Mouse (Mus musculus) kidney, postnatal 4 days (tissue): ENCODE results near the gene Hist1h4j.

ENCODE experiments used
- DNase-seq, 2 experiments: peaks; one replicate each; pipeline ENCODE4 v3.0.0; 2021; ENCODE audit warnings: mixed read lengths in 2 of 2

Gene Hist1h4j

DNA sequence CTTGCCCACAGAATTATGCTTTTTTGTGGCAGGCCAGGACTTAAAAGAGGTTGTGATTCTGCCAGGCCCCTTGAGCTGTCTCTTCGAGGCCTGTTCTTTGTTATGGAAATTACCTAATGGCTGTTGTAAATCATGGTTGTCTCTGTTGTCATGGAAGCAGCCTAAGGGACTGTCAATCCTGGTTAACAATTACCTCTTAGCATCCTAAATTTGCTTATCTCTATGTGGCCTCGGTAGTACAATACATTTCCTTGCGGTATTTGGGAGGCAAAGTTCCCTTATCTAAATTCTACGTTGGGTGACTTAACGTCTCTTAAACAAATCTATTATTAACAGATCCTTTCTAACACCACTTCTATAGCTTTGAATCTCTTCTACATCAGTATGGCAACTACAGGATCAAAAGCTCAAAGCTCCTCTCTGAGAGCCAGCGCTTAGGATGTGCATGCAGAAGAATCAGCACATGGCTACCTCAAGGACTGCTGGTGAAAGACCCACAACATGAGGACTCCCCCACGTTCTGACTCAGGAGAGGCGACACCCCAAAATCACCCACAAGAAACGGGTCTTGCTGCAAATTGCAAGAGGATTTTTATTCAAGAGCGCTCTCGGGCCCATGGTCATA, 6.8 kb upstream of the Hist1h4j start:
- no peak for DNase-seq

DNA sequence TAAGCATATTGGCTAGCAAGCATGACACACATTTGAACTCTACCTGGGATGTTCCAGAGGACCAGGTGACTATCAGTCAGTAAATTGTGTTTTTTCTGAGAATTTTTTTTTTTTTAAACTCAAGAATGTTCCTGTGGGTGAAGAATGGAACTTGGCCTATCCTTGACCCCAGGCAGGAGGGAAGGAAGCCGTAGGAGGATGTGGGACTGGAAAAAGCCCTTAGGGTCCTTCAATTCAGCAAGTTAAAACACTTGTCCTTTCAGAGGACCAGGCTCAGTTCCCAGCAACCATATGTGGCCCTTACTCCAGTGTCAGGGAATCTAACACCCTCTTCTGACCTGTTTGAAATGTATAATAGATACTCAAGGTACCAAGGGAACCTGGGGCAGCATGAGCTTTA, 5.3 kb upstream of the Hist1h4j start:
- no peak for DNase-seq

- peak; percentile 32 to 49 for DNase-seq
These were observed 1.4 kb upstream of the Hist1h4j start for GRCm38 (mm10) chr13:21733466-21733865.

GRCm38 (mm10) chr13:21734010-21734905, 606 bp upstream of the Hist1h4j start:
- peak; percentile 76 to 85 for DNase-seq

DNA sequence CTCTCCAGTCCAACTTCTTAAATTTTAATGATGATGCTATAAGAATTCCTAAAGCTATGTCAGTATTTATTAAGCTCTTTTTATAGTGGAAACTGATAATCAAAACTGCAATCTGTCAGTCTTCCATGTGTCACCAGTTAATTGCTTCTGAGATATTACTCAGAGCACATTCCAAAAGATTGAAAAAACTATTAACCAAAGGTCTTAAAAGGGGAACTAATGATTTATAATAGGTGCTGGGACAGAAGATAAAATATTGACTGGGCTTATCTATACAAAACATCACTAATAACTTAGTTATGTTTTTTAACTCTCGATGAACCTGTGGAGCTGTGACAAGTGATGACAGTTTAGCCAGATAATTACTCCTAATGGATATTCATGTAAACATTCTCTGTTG, 10.1 kb downstream of the Hist1h4j start:
- no peak for DNase-seq

- DNase-seq: peak in 1 of 2 experiments; percentile 4
These were observed 14.7 kb downstream of the Hist1h4j start for GRCm38 (mm10) chr13:21749387-21750158.

- peak; percentile 96 for DNase-seq
These were observed 15.5 kb downstream of the Hist1h4j start, which contains the start of gene Hist1h4k for GRCm38 (mm10) chr13:21750159-21751017. TSS of gene Hist1h4k (minus strand) at chr13:21750505.

GRCm38 (mm10) chr13:21751417-21751816, 16.6 kb downstream of the Hist1h4j start:
- no peak for DNase-seq

DNA sequence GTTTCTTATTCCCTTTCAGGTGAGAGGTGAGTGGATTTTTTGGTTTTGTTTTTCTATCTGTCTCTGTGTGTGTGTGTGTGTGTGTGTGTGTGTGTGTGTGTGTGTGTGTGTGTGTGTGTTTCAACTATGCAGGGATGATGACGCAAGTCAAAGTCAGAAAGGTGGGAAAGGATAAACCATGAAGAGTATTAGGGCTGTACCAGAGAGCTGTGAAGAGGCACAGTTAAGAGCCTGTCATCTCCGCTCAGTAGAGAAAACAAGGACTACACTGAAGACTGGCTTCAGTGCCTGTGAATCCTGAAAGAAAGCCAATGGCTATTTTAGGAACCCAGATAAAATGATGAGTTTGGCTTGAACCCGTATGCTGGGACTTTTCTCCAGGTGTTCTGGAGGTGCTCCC, 17.0 kb downstream of the Hist1h4j start:
- no peak for DNase-seq

DNA sequence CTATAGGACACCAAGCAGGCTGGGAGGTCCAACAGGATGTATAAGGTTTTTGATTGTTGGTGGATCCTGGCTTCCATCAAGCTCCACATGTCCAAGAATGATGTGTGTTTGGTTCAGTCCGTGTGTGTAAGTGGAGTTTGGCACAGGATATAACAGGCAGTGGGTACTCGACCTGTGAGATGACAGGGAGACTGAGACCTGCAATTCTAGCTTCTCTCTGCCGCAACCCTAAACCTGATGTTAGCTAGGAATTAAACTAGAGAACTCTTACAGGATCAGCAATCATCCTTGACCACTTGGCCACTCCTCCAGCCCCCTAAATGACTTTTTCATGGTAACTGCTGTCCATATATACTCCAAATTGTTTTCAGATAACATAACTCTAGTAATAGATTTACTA, 17.5 kb downstream of the Hist1h4j start:
- no peak for DNase-seq

DNA sequence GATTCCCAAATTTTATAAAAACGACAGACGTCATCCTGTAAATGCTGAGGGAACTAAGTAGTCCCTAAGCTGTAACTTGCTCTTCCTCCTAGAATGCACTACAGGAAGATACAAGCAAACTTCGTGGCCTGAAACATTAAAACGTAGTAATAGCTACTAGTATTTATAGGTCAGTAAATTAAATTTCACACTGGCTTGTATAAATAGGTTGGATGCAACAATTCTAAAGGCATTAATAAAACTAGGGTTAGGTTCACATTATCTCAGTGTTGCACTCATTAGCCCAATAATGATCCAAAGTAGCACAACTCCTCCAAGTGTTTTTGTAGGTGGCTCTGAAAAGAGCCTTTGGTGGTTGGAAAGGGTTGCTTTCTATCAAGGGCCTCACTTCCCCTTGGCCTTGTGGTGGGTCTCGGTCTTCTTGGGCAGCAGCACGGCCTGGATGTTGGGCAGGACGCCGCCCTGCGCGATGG, 18.2 kb downstream of the Hist1h4j start:
- DNase-seq: no peak

DNA sequence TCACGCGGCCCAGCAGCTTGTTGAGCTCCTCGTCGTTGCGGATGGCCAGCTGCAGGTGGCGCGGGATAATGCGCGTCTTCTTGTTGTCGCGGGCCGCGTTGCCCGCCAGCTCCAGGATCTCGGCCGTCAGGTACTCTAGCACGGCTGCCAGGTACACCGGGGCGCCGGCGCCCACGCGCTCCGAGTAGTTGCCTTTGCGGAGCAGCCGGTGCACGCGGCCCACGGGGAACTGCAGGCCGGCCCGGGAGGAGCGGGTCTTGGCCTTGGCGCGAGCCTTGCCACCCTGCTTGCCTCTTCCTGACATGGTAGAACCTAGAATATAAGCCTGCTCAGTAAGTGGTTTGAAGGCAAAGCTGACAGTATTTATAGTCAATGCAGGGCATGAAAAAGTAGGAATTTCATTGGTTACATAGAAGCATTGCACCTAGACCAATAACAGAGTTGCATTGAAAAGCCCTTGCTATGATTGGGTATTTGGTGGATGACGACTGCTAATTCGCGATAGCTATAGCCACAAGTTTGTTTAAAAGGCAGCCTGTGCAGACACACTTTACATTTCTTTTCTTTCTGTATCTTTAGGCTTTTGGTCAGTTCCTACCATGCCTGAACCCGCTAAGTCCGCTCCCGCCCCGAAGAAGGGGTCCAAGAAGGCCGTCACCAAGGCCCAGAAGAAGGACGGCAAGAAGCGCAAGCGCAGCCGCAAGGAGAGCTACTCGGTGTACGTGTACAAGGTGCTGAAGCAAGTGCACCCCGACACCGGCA, 18.8 kb downstream of the Hist1h4j start, which contains the start of the genes Hist1h2ak and Hist1h2bn:
TSS of gene Hist1h2ak (minus strand) at position 304 of the 762 bp plus-strand sequence.
TSS of gene Hist1h2bn (plus strand) at position 600 of the 762 bp plus-strand sequence.
- peak; percentile 54 to 76 for DNase-seq

GRCm38 (mm10) chr13:21754294-21755001, 19.6 kb downstream of the Hist1h4j start:
- DNase-seq: peak; percentile 63 to 67

DNA sequence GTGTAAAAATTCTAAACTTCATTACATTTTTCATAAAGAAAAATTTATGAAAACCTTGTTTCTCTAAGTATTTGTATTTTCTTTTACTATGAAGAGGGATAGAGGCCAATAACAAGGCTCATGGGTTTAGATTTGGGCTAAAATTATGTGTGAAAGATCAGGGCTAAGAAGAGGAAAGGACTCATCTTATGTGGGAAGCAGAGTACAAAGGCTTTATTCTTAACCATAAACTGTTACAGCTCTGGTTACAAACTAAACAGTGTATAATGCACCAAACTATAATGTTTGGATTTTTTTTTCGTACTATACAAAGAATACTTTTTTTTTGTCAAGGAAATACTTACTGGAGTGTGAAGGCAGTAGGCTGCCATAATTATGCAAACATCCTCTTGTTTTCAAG, 20.8 kb downstream of the Hist1h4j start:
- DNase-seq: no peak

GRCm38 (mm10) chr13:21778814-21779766, 44.2 kb downstream of the Hist1h4j start:
- DNase-seq: peak; percentile 71 to 83

DNA sequence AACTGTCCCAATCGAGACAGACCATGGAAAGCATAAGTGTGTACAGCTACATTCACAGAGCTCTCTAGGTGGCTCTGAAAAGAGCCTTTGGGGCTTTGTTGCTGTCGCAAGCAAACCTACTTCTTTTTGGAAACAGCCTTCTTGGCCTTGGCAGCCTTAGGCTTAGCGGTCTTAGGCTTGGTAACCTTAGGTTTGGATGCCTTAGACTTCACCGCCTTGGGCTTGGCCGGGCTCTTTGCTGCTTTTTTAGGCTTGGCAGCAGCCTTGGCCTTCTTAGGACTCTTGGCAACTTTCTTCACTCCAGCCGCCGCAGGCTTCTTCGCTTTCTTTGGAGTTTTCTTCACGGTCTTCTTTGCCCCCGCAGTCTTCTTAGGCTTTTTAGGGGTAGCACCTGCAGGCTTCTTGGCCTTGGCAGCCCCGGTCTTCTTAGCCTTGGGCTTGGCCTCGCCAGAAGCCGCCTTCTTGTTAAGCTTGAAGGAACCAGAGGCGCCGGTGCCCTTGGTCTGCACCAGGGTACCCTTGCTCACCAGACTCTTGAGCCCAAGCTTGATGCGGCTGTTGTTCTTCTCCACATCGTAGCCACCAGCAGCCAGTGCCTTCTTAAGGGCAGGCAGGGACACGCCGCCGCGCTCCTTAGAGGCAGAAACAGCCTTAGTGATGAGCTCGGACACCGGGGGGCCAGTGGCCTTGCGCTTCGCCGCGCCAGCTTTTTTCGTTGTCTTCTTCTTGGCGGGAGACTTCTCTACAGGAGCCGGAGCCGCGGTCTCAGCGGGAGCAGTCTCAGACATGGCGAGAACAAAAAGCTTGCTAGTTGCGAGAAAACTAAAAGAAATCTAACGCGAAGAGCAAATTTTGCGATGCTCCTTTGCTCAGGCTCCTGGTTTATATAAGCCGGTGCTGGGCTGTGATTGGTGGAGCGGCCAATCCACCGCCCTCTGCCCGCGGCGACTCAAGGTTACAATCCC, 45.2 kb downstream of the Hist1h4j start, which contains the start of gene Hist1h1b:
TSS of gene Hist1h1b (minus strand) at position 859 of the 965 bp plus-strand sequence.
- DNase-seq: peak; percentile 74 to 84

DNA sequence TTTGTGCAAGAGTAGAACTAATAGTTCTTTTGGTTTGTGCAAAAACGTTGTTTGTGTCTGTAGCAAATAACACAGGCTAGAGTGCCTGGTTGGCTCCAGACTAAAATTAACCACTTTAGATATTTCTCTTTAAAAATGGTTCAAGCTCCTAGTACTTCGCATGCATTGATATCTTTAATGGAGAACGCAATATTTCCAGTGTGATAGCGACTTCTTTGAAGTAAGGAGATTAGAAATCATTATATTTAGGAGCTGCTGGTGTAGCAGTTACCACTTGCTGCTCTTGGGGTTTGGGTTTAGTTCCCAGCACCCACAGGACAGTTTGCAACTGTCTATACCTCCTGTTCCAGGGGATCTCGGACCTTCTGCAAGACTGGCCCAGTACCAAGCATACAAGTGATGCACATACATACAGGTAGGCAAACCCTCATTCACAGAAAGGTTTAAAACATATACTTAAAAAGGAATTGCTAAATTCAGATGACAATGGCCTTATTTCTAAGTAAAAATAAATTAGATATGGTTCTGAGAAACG, 46.2 kb downstream of the Hist1h4j start:
- no peak for DNase-seq

GRCm38 (mm10) chr13:21781639-21782038, 46.8 kb downstream of the Hist1h4j start:
- no peak for DNase-seq
